Mouse (Mus musculus): ENCODE data around the gene Lef1. TPM values are rescaled to one million over a fixed set of nuclear protein-coding genes. Genes with fewer than 3 reads are reported as not detected.
A peak's percentile ranks its signal among the peaks of the same experiment; 100 is the strongest.

The Lef1 gene
- polyA plus RNA-seq (2014; fragmentation: Nextera tagmentation; extraction: Ambion mirVana): 25.9 and 32.2 TPM in 2 replicates

- ATAC-seq (ENCODE audit: low read depth) (peak; percentile 49), DNase-seq (ENCODE audit: low spot score) (peak; percentile 89)
- WGBS: under 1% methylated on average over 53 of the region's 69 CpGs
- H3K36me3 ChIP-seq (ENCODE audit: control insufficient read depth, insufficient read depth, low read length): no peaks in the 10 kb centered on the region
- peak within 1 kb of the TSS; percentile 72 for H3K27ac ChIP-seq (replicated peaks; ENCODE audit: low read depth, low read length)
- H3K4me3 ChIP-seq (ENCODE audit: low read depth, low read length): peak within 1 kb of the TSS; percentile 71
- peaks cover 26% of the 10 kb centered on the region for H3K4me1 ChIP-seq (ENCODE audit: control insufficient read depth, insufficient read depth, low read length)
- peak within 1 kb of the TSS; percentile 86 for H3K4me2 ChIP-seq (ENCODE audit: low read depth, low read length)
- H3K9me3 ChIP-seq (ENCODE audit: control insufficient read depth, low read length): no peaks in the 10 kb centered on the region
- peak within 1 kb of the TSS; percentile 85 for H3K9ac ChIP-seq (ENCODE audit: low read depth, low read length)
- H3K27me3 ChIP-seq (replicated peaks; ENCODE audit: control insufficient read depth, insufficient read depth, low read length): peaks cover 35% of the 10 kb centered on the region
These were observed at the start of gene Lef1 for GRCm38 (mm10) chr3:131110191-131111150. Gene Lef1 (plus strand): TSS chr3:131110471.

- peaks cover 5% of the 10 kb centered on the region; the same call in 1 of the 2 replicates for H3K4me1 ChIP-seq (ENCODE audit: control insufficient read depth, insufficient read depth, low read length)
- WGBS: 60% methylated on average over 9 of the region's 9 CpGs
- DNase-seq (ENCODE audit: low spot score) (no peak), ATAC-seq (ENCODE audit: low read depth) (no peak)
- H3K9ac ChIP-seq (ENCODE audit: low read depth, low read length): no peak overlapping the region
- H3K9me3 ChIP-seq (ENCODE audit: control insufficient read depth, low read length): no peaks in the 10 kb centered on the region
- H3K4me3 ChIP-seq (ENCODE audit: low read depth, low read length): no peak overlapping the region
- H3K36me3 ChIP-seq (ENCODE audit: control insufficient read depth, insufficient read depth, low read length): no peaks in the 10 kb centered on the region
- H3K27ac ChIP-seq (replicated peaks; ENCODE audit: low read depth, low read length): no peak overlapping the region
- H3K4me2 ChIP-seq (ENCODE audit: low read depth, low read length): no peak overlapping the region
- no peaks in the 10 kb centered on the region for H3K27me3 ChIP-seq (replicated peaks; ENCODE audit: control insufficient read depth, insufficient read depth, low read length)
These were observed 45.3 kb upstream of the Lef1 start for GRCm38 (mm10) chr3:131065001-131065400.

- H3K4me3 ChIP-seq (ENCODE audit: low read depth, low read length): no peak overlapping the region
- H3K4me2 ChIP-seq (ENCODE audit: low read depth, low read length): peak overlapping the region; percentile 26; the same call in 1 of the 2 replicates
- H3K4me1 ChIP-seq (ENCODE audit: control insufficient read depth, insufficient read depth, low read length): peaks cover 5% of the 10 kb centered on the region; the same call in 1 of the 2 replicates
- H3K9me3 ChIP-seq (ENCODE audit: control insufficient read depth, low read length): no peaks in the 10 kb centered on the region
- H3K9ac ChIP-seq (ENCODE audit: low read depth, low read length): no peak overlapping the region
- DNase-seq (ENCODE audit: low spot score) (peak; percentile 51), ATAC-seq (ENCODE audit: low read depth) (no peak)
- H3K27ac ChIP-seq (replicated peaks; ENCODE audit: low read depth, low read length): no peak overlapping the region
- 24% methylated on average over 8 of the region's 8 CpGs for WGBS
- no peaks in the 10 kb centered on the region for H3K36me3 ChIP-seq (ENCODE audit: control insufficient read depth, insufficient read depth, low read length)
- no peaks in the 10 kb centered on the region for H3K27me3 ChIP-seq (replicated peaks; ENCODE audit: control insufficient read depth, insufficient read depth, low read length)
These were observed 44.1 kb upstream of the Lef1 start for GRCm38 (mm10) chr3:131066171-131066570.

GRCm38 (mm10) chr3:131068000-131068399 lies 42.3 kb upstream of the Lef1 start:
- DNase-seq (ENCODE audit: low spot score): no peak
- ATAC-seq (ENCODE audit: low read depth): no peak
- no peaks in the 10 kb centered on the region for H3K36me3 ChIP-seq (ENCODE audit: control insufficient read depth, insufficient read depth, low read length)
- peaks cover 5% of the 10 kb centered on the region; the same call in 1 of the 2 replicates for H3K4me1 ChIP-seq (ENCODE audit: control insufficient read depth, insufficient read depth, low read length)
- no peak overlapping the region for H3K9ac ChIP-seq (ENCODE audit: low read depth, low read length)
- H3K27ac ChIP-seq (replicated peaks; ENCODE audit: low read depth, low read length): no peak overlapping the region
- no peak overlapping the region for H3K4me2 ChIP-seq (ENCODE audit: low read depth, low read length)
- no peaks in the 10 kb centered on the region for H3K27me3 ChIP-seq (replicated peaks; ENCODE audit: control insufficient read depth, insufficient read depth, low read length)
- no peak overlapping the region for H3K4me3 ChIP-seq (ENCODE audit: low read depth, low read length)
- no peaks in the 10 kb centered on the region for H3K9me3 ChIP-seq (ENCODE audit: control insufficient read depth, low read length)
- WGBS: 85% methylated on average over 5 of the region's 5 CpGs

GRCm38 (mm10) chr3:131070210-131070609 lies 40.1 kb upstream of the Lef1 start:
- DNase-seq (ENCODE audit: low spot score) (peak; percentile 24), ATAC-seq (ENCODE audit: low read depth) (no peak)
- 45% methylated on average over 7 of the region's 7 CpGs for WGBS
- Histone ChIP-seq H3K4me3 (ENCODE audit: low read depth, low read length) (no peak overlapping the region), H3K9ac (ENCODE audit: low read depth, low read length) (no peak overlapping the region), H3K9me3 (ENCODE audit: control insufficient read depth, low read length) (no peaks in the 10 kb centered on the region), H3K36me3 (ENCODE audit: control insufficient read depth, insufficient read depth, low read length) (no peaks in the 10 kb centered on the region), H3K4me1 (ENCODE audit: control insufficient read depth, insufficient read depth, low read length) (peaks cover 5% of the 10 kb centered on the region; the same call in 1 of the 2 replicates), H3K27me3 (replicated peaks; ENCODE audit: control insufficient read depth, insufficient read depth, low read length) (no peaks in the 10 kb centered on the region), H3K27ac (replicated peaks; ENCODE audit: low read depth, low read length) (no peak overlapping the region), H3K4me2 (ENCODE audit: low read depth, low read length) (no peak overlapping the region)

- Histone ChIP-seq H3K27ac (replicated peaks; ENCODE audit: low read depth, low read length) (no peak overlapping the region), H3K27me3 (replicated peaks; ENCODE audit: control insufficient read depth, insufficient read depth, low read length) (no peaks in the 10 kb centered on the region), H3K36me3 (ENCODE audit: control insufficient read depth, insufficient read depth, low read length) (no peaks in the 10 kb centered on the region), H3K4me2 (ENCODE audit: low read depth, low read length) (no peak overlapping the region), H3K4me1 (ENCODE audit: control insufficient read depth, insufficient read depth, low read length) (no peaks in the 10 kb centered on the region), H3K9me3 (ENCODE audit: control insufficient read depth, low read length) (no peaks in the 10 kb centered on the region), H3K4me3 (ENCODE audit: low read depth, low read length) (no peak overlapping the region), H3K9ac (ENCODE audit: low read depth, low read length) (no peak overlapping the region)
- ATAC-seq (ENCODE audit: low read depth) (no peak), DNase-seq (ENCODE audit: low spot score) (no peak)
- 49% methylated on average over 4 of the region's 4 CpGs for WGBS
These were observed 37.6 kb upstream of the Lef1 start for GRCm38 (mm10) chr3:131072661-131073060.

GRCm38 (mm10) chr3:131073946-131074345 lies 36.3 kb upstream of the Lef1 start:
- no peak overlapping the region for H3K9ac ChIP-seq (ENCODE audit: low read depth, low read length)
- no peaks in the 10 kb centered on the region for H3K27me3 ChIP-seq (replicated peaks; ENCODE audit: control insufficient read depth, insufficient read depth, low read length)
- no peaks in the 10 kb centered on the region for H3K9me3 ChIP-seq (ENCODE audit: control insufficient read depth, low read length)
- no peak overlapping the region for H3K4me2 ChIP-seq (ENCODE audit: low read depth, low read length)
- no peaks in the 10 kb centered on the region for H3K36me3 ChIP-seq (ENCODE audit: control insufficient read depth, insufficient read depth, low read length)
- WGBS: 85% methylated on average over 4 of the region's 4 CpGs
- ATAC-seq (ENCODE audit: low read depth): no peak
- no peak overlapping the region for H3K27ac ChIP-seq (replicated peaks; ENCODE audit: low read depth, low read length)
- H3K4me1 ChIP-seq (ENCODE audit: control insufficient read depth, insufficient read depth, low read length): no peaks in the 10 kb centered on the region
- DNase-seq (ENCODE audit: low spot score): no peak
- no peak overlapping the region for H3K4me3 ChIP-seq (ENCODE audit: low read depth, low read length)

GRCm38 (mm10) chr3:131078041-131078621 lies 32.1 kb upstream of the Lef1 start:
- ATAC-seq (ENCODE audit: low read depth) (no peak), DNase-seq (ENCODE audit: low spot score) (no peak)
- Histone ChIP-seq H3K27ac (replicated peaks; ENCODE audit: low read depth, low read length) (no peak overlapping the region), H3K9me3 (ENCODE audit: control insufficient read depth, low read length) (no peaks in the 10 kb centered on the region), H3K4me1 (ENCODE audit: control insufficient read depth, insufficient read depth, low read length) (no peaks in the 10 kb centered on the region), H3K9ac (ENCODE audit: low read depth, low read length) (no peak overlapping the region), H3K27me3 (replicated peaks; ENCODE audit: control insufficient read depth, insufficient read depth, low read length) (no peaks in the 10 kb centered on the region), H3K4me2 (ENCODE audit: low read depth, low read length) (no peak overlapping the region), H3K4me3 (ENCODE audit: low read depth, low read length) (no peak overlapping the region), H3K36me3 (ENCODE audit: control insufficient read depth, insufficient read depth, low read length) (no peaks in the 10 kb centered on the region)
- WGBS: 83% methylated on average over 6 of the region's 6 CpGs

Measured in embryonic facial prominence, embryonic 14.5 days (tissue).